Mouse (Mus musculus): ENCODE measurements around the gene Tmem189.
"Not testable (repeated sequence)": the region's sequence is repeated elsewhere in the genome, so short reads cannot be mapped to it uniquely, and the experiment has no call there.

Tmem189 gene

DNA sequence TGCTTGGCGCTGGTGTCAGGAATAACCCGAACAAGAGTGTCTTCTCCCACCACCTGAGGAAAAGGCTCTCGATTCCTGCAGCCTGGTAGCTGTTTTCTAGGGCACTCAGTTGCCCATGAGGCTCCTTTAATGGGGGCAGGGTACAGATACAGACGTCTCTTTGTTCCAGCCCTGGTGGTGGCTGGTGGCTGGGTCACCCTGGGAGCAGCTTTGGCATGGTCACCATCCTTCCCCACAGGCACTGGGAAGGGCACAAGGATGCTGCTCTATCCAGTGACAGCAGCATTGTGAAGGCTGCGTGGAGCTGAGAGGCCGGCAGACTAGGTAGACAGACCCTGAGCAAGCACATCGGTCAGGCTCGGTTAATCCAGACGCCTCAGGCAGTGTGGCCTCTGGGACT is 38.0 kb downstream of the Tmem189 start:
- DNase-seq (ENCODE audit: extremely low spot score), result no peak

DNA sequence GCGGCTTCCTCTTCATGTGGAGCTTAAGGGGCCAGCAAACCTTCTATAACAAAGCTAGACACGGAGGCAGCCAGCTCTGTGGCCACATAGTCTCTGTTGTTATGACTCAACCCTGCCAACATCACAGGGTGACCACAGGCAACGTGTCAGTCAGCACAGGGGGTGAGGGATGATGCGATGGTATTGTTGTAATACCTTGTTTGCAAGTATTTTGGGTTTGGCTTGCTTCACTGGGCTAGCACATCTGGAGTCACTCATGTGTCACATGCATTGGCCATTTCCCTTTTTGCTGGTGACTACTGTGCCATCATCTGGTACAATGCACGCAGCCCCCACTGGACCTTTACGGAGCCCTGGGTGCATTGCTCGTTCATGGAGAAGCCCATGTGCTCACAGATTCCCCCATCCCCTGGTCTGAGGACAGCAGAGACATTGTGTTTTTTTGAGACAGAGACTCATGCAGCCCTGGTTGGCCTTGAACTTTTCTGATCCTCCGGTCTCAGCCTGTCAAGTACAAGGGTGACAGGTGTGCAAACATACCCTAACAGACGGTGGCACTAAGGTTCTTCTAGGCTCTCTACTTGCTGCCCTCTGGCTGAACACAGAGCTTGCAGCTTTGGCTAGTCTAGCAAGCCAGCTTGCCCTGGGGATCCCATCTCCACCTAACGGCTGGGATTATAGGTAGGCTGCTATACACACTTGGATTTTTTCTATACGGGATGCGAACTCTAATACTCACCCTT is 40.2 kb downstream of the Tmem189 start:
- no peak for DNase-seq (ENCODE audit: extremely low spot score)

DNA sequence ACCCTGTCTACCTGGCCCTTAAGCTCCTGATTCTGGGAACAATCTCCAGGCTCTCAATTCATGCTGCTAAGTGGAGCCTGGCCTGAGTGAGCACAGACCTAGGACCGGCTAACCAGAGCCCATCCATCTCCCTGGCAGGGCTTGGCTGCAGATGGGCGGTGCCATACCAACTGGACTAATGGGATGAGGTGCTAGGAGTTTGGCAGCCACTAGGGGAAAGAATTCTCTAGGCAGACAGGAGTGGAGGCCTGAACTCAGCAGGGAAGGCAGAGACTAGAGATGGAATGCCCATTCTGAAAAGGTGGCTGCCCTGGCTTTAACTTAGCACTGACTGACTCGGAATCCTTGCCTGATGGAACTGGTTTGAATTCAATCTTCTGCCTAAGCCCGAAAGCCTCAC is 43.2 kb downstream of the Tmem189 start:
- no peak for DNase-seq (ENCODE audit: extremely low spot score)

DNA sequence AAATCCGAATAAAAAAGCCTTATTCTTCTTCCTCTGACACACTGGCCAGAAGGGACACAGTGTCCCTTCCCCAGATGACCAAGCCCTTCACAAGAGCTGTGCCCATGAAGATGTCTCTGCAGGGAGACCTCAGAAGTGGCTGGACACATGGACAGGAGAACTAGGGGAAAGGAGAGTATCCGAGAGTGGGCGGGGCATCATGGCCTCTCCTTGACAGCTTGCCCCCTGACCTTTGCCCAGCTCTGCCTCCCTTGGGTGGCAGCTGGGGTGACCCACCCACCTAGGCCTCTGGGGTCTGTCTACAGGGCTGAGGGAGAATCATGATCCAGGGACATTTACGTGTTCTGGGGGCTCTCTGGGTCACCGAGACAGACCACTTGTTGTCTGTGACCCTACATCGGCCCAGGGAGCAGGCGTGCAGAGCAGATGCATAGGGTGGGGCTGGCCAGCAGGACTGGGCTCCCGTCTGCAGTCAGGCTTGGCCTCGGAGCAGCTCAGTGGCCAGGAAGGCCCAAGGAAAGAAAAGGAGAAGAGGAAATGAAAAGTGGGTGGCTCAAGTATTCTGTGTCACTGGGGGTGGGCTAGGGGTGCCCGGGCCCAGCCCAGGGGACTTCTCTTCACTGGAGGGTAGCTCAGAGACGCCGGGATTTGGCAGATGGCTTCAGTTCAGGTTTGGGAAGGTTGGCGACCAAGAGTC is 46.1 kb downstream of the Tmem189 start:
- not testable (repeated sequence) for DNase-seq (ENCODE audit: extremely low spot score)

DNA sequence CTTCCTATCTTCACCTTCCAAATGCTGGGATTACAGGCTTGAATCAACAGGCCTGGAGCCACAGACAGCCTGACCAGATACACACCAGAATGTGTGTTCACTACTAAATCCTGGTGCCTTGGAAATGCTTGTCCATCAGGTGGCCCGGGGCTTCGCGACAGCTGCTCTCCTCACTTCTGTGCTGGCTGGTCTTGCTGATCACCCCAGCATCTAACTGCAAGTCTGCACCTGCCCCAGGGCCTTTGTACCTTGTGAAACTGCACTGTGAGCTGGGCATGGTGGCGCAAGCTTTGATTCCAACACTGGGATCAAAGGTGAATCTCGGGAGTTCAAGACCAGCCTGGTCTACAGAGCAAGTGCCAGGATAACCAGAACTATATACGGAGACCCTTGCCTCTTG is 47.5 kb downstream of the Tmem189 start:
- no peak for DNase-seq (ENCODE audit: extremely low spot score)

DNA sequence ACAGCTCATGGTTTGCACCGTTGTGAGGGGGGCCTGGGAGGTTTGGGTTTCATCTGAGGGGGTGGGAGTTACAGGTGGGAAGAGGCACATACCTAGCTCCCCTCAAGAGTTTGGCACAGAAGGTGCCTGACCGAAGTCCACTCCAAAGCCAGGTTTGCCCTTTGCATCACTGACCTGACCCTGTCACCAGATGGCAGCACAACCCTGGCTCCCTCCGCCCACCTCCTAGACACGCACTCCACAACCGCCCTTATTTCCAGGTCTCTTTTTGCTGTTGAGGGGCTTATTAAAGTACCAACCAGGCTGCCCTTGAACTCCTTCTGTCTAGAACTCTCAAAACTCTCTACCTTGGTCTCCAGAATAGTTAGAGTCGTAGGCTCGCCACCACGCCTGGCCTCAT is 48.3 kb downstream of the Tmem189 start:
- peak; percentile 49 for DNase-seq (ENCODE audit: extremely low spot score)

DNA sequence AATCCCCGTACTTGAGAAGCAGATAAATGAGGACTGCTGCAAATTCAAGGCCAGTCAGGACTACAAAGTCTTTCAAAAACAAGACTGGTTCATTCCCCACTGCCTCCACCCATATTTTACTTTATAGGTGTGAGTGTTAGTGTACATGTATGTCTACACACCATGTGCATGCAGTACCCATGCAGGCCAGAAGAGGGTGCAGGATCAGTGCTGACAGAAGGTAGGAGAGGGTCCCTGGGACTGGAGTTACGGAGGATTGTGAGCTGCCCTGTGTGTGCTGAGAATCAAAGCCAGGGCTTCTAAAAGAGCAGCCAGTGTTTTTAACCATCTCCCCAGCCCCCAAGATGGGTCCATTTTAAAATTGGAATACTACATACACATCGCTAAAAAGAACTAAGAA is 49.3 kb downstream of the Tmem189 start:
- DNase-seq (ENCODE audit: extremely low spot score), result no peak

DNA sequence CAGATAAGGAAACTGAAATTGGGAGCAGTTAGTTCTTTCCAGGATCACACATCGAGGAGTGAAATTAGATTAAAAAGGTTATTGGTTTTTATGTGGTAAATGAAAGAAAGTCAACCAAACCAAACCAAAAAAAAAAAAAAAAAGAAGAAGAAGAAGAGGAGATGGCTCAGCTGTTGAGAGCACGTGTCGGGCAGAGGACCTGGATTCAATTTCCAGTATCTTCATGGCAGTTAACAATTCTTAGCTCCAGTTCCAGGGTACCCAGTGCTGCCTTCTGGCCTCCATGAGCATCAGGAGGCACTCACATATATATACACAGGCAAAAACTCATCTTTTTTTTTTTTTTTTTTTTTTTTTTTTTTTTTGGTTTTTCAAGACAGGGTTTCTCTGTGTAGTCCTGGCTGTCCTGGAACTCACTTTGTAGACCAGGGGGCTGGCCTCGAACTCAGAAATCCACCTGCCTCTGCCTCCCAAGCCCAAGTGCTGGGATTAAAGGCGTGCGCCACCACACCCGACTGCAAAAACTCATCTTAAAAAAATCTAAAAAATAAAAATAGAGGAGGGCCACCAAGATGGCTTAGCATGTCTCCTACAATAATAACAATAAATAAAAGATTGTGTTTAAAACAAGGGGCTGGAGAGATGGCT is 54.6 kb downstream of the Tmem189 start:
- DNase-seq (ENCODE audit: extremely low spot score), result no peak

DNA sequence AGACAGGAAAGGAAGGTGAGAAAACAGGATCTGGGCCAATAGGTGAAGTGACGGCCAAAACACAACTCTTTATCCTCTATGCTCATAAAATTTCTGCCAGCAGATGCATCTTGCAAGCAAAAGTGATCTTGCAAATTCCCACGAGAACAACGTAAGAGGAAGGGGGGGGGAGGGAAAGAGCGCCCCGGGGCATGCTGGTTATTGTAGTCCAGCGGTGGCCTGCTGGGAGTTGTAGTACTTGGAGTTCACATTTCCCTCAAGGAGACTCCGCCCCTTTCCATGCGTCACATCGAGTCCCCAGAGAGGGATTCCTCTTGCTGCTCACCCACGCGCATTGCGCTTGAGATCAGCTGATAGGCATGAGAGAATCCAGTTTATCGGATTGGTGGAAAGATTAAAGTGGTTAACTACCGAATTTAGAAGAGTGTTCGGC is 55.3 kb downstream of the Tmem189 start:
- peak; percentile 98 for DNase-seq (ENCODE audit: extremely low spot score)

DNA sequence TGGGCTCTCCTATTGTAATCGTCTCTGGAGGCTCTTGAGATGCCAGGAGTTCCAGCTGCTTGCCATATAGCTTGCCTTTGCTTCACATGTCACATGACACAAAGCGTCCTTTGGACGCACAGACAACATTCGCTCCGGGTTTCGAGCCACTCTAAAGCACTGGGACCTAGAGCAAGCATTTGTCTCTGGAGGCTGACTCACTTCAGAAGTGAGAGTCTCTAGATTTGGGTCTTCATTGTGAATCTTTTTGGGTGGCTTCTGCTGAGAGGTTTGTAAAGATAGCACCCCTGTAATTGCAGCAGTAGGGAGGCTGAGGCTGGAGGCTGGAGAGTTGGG is 56.1 kb downstream of the Tmem189 start:
- no peak for DNase-seq (ENCODE audit: extremely low spot score)

DNA sequence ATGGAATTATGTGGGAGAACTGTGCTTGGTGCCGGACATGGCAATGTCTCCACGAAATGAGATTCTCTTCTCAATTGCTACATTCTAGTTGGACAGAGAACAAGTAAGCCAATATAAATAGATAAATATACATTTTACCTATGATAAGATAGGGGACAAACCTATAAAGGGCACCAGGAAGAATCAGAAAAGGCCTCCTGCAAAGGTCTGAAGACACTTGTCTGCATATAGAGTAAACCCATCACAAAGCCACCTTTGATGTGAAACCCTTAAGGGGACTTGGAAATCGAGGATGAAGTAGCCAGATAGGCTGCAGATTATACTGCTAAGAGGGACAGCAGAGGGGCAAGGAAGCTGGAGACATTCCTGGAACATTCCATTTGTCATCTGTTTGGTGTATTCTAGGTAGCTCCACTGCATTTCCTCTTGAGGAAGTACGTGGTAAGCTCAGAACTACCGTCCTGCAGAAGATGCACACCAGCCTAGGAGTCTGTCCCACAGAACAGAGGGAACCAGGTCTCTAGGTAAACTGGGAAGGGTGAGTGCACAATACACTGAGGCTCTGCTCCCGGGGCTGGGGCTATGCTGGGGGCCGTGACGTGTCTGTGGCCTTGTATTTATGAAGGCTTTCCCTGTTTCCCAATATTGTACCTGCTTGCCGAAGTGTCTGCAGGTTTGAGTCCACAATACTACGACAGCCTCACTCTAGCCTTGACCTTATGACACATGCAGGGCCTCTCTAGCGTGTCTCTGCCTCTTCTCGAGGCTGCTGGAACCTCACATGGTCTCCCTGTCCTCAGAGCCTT is 56.7 kb downstream of the Tmem189 start:
- DNase-seq (ENCODE audit: extremely low spot score), result no peak

DNA sequence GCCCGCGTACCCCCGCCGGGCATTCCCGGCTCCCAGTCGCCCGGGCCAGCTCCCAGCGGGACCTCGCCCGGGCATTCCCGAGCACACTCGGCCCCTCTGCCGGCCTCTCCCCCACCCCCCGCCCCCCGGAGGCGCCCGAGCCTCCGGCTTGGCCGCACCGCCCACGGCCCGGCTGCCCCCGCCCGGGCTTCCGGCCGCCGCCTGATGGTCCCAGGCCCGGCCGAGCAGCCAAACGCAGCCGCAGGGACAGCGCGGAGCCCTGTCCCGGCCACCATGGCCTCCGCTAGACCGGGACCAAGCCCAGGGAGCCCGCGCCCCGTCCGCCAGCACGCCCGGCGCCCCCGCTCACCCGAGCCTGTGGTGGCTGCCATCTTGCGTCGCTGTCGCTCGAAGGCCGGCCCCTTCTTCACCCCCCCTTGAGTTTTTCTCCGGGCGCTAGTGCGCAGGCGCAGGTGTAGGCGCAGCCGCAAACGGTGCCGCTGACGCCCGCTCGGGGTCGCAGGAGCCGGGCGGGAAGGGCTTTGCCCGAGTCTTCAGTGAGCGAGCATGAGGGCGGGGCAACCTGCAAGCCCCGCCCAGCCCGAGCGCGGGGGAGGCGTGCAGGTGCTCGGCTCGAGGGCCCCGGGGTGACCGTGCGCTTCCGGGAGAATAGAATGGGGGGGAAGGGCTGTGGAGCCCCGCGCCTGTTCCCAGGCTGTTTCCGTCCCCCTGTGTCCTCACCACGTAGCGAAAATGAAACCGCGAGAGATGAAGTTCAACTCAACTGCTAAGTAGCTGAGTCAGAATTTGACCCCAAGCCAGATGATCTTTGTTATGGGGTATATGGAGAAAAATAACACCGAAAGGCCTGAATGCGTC is 57.8 kb downstream of the Tmem189 start, which contains the start of gene Ube2v1:
TSS of gene Ube2v1 (minus strand) at position 505 of the 858 bp plus-strand sequence.
- peak; percentile 99 for DNase-seq (ENCODE audit: extremely low spot score)

DNA sequence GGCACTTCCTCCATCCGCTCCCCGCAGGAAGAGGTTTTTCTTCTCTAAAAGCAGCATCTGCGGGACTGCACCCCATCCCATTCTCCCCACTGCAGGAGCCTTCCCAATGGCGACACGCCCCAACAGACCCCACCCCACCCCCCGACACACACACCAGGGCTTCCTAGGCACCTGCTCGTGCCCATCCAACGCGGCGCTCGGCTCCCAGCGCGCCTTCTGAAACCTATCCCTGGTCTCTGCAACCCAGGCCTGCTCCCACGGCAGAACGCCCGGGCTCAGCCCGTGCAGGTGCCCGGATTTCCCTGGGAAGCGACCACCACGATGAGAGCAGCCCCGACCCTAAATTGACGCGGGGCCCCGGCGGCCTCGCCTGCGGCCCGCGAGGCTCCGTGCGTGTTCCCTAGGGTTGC is 58.4 kb downstream of the Tmem189 start:
- peak; percentile 30 for DNase-seq (ENCODE audit: extremely low spot score)

DNA sequence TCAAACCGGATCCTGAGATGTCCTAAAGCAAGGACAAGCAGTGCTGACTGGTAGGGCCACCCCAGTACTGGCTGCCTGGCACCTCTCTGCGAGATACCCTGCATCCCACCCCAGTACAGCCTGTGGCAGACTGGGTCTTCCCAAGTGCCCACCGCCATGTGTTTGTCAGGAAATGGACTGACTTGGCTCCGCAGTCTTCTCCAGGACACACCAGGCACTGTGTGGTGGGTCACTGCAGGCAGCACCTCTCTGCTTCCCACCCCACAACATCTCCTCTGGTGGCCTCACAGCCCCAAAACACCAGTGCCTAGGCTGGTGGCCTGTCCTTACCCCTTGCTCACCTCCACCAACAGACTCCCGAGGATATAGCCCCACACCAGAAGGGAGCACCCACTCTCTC is 59.2 kb downstream of the Tmem189 start:
- DNase-seq (ENCODE audit: extremely low spot score), result no peak

DNA sequence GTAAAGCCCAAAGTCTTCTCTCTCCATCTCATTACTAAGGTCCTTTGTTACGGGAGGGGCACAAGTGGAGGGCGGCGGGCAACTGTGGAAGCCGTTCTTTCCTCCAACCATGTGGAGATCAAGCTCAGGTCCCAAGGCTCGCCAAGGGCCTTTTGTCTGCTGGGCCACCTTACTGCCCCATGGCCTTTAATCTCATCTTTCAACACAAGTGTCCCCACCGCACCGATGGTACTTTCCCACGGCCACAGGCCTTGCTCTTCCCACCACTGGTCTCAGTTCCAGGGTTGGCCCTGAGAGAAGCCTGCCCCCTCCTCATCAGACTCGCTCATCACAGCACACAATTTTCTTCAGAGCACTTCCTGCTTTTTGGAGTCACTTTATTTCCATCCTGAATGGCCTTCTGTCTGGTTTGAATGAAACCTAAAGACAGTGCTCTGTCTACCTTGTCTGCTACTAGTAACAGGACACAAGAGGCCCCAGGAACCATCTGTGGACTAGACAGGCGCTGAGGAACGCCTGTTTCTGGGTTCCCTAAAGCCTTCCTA is 59.9 kb downstream of the Tmem189 start:
- DNase-seq (ENCODE audit: extremely low spot score), result no peak

DNA sequence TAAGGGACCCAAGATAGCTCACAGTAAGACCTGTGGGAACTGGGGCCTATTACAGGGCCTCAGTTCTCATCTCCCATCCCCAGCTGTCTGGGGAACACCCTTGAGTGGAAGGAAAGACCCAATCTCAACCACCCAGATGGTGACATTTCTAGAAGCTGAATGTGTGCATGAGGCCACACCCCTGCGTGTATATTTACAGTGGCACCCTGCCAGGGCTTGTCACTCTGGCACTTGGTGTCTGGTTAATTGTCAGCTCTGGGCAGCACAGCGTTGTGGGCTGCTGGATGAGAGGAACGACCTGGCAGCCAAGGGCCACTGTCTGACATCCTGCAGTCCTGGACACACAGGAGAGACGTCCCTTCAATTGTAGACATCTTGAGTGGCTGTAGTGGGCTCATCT is 60.8 kb downstream of the Tmem189 start:
- DNase-seq (ENCODE audit: extremely low spot score), result no peak

DNA sequence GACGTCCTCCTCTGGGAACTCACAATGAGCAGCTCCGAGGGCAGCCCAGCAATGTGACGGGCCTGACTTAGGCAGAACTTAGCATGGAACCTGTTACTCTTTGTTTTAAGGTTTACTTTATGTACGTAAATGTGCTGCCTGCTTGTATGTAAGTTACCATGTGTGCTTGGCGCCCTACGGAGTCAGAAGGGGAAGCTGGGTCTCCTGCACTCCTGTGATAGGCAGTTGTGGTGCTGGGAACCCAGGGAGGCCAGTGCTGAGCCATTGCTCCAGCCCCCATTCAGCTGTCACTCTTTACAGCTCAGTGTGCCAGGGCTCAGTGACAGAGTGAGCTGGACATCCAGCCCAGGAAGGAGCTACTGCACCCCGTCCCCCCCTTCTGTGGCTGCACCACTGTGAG is 62.6 kb downstream of the Tmem189 start:
- no peak for DNase-seq (ENCODE audit: extremely low spot score)

DNA sequence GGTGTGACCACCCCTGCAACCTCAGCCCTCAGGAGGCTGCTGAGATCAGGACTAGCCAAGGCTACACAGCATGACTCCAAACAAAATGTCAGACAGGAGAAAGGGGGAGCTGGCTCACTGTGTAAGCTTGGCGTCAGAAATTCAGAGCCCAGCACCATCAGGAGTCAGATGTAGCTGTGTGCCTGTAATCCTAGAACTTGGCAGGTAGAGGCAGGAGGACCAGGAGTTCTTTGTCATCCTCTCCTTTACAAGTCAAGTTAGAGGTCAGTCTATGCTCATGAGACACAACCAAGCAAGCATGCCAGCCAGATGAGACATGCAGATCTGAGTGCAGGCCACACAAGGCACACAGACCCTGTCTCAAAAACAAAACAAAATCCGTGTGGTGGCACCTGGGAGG is 64.0 kb downstream of the Tmem189 start:
- DNase-seq (ENCODE audit: extremely low spot score), result no peak

DNA sequence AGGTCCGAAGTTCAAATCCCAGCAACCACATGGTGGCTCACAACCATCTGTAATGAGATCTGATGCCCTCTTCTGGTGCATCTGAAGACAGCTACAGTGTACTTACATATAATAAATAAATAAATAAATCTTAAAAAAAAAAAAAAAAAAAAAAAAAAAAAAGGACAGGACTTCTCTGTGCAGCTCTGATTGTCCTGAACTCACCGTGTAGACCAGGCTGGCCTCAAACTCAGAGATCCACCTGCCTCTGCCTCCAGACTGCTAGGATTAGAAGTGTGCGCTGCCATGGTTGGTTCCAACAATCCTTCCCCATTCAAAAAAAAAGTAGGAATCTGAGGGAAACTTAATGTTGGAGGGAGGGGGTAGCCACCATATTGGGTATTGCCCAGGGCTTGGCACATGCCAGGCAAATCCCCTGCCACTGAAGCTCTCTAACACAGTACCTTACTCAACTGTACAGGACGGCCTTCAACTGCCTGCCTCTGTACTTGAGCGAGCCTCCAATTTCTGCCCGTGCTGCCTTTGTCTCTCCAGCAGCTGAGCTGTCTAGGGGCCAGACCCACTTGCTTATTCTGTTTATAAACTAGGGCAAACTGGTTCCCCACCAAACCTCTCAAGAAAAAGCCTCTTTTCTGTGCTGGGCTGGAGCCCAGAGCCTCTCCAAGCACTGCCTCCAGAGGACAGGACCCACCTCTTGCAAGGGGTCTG is 65.1 kb downstream of the Tmem189 start:
- no peak for DNase-seq (ENCODE audit: extremely low spot score)

DNA sequence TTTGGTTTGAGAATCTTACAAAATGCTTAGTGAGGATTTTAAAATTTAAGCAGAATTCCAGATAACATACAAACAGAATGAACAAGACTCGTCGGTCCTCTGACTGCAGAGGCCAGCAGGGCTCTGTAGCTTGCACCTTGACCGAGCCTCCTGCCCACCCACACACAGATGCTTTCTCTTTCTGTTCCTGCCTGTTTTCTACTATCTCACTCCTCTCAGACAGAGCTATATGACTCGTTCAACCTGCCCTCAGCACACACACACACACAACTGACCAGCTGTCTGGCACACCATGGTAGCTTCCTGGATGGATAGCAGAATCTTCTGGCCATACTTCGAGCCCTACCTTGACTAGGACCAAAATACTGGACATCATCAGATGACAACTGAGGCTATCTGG is 66.7 kb downstream of the Tmem189 start:
- no peak for DNase-seq (ENCODE audit: extremely low spot score)

Measured in embryo, embryonic 9.5 days (tissue).